Mouse (Mus musculus): ENCODE measurements around the gene Irak3. TPM values are rescaled to one million over a fixed set of nuclear protein-coding genes. Genes with fewer than 3 reads are reported as not detected.

The Irak3 gene
- polyA plus RNA-seq, 1 experiment = 24.3 TPM

DNA sequence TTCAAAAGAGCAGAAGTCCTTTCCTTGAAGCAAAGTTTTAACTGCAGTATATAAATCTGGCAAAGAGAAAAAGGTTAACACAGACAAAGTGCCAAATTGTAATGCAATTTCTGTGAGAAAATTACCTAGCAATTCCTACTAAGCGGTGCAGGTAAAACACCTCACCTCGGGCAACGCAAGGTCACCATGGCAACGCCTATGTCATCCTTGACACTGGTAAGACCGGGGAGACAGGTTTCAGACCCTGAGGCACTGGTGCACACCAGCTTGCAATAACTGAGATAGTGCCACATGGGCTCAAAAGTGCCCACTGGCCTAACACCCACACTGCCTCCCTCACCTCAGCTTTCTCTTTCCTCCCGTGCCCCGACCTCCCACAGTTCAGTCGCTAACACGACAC, 106.8 kb downstream of the Irak3 start:
- TF ChIP-seq CTCF (IDR thresholded peaks at IDR 0.05; ENCODE audit: control insufficient read depth, insufficient read depth, insufficient replicate concordance, low read depth, low read length) (no peak), POLR2A (IDR thresholded peaks at IDR 0.05; ENCODE audit: control insufficient read depth, low read depth, low read length) (no peak)
- Histone ChIP-seq H3K27ac (ENCODE audit: control insufficient read depth, insufficient read depth, low read depth, low read length) (no peak overlapping the region), H3K4me3 (ENCODE audit: control insufficient read depth, low read depth, low read length) (no peak overlapping the region), H3K27me3 (ENCODE audit: control insufficient read depth, insufficient read depth, low read length) (no peaks in the 10 kb centered on the region), H3K36me3 (ENCODE audit: control insufficient read depth, insufficient read depth, low read length) (no peaks in the 10 kb centered on the region), H3K4me1 (ENCODE audit: control insufficient read depth, insufficient read depth, low read length) (no peaks in the 10 kb centered on the region)

DNA sequence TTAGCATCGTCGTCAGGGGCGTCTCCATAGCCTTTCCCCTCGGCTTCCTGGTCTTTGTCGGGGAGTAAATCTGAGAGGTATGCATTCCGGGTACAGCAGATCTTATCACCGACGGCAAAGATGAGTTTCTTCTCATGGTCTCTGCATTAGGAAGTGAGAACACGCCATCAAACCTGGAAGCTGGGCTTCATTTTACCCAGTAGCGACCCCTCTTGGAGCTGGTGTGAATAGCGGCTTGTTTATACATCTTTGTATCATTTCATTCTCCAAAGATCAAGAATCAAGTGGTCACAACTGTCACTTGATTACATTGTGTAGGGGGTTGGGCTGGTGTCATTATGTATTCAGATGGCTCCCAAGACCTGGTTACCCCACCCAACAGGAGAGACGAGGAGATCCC, 109.4 kb downstream of the Irak3 start:
- Histone ChIP-seq H3K27ac (ENCODE audit: control insufficient read depth, insufficient read depth, low read depth, low read length) (no peak overlapping the region), H3K36me3 (ENCODE audit: control insufficient read depth, insufficient read depth, low read length) (no peaks in the 10 kb centered on the region), H3K4me1 (ENCODE audit: control insufficient read depth, insufficient read depth, low read length) (no peaks in the 10 kb centered on the region), H3K27me3 (ENCODE audit: control insufficient read depth, insufficient read depth, low read length) (no peaks in the 10 kb centered on the region), H3K4me3 (ENCODE audit: control insufficient read depth, low read depth, low read length) (no peak overlapping the region)
- no peak for TF ChIP-seq POLR2A (IDR thresholded peaks at IDR 0.05; ENCODE audit: control insufficient read depth, low read depth, low read length)
- no peak for TF ChIP-seq CTCF (IDR thresholded peaks at IDR 0.05; ENCODE audit: control insufficient read depth, insufficient read depth, insufficient replicate concordance, low read depth, low read length)

Other genes starting within 250 kb of the Irak3 start
- 0.62 and 0.96 TPM in 2 replicates for gene Helb, start 89.1 kb downstream of the Irak3 start, polyA plus RNA-seq (2012; rRNA removed)
- gene Tmbim4, start 540 bp downstream of the Irak3 start, polyA plus RNA-seq (2012; rRNA removed) = 382 and 421 TPM in 2 replicates
- gene Llph, start 24.9 kb upstream of the Irak3 start, polyA plus RNA-seq (2012; rRNA removed) = 3.9 and 4.0 TPM in 2 replicates